Mouse (Mus musculus) midbrain, embryonic 14.5 days (tissue): Measurements from ENCODE around the gene Smap1. TPM values are rescaled to one million over a fixed set of nuclear protein-coding genes. Genes with fewer than 3 reads are reported as not detected.

Source experiments
- ATAC-seq: fragments of 200-750 bp; cut with Nextera tagmentation; 2 replicates; pipeline ENCODE4 v1.8.0; 2017; ENCODE audit warnings: moderate number of reproducible peaks, moderate library complexity; ENCODE audit not compliant: low FRiP score, low TSS enrichment
- DNase-seq: peaks from one replicate; pipeline ENCODE4 v3.0.0-alpha.2; 2015
- H3K27ac ChIP-seq: fragments of 300-500 bp; sonication (generic); replicated peaks from 2 replicates; pipeline ENCODE4 v1.5.1; 2014; ENCODE audit warnings: mild to moderate bottlenecking, low read depth, low read length, moderate library complexity
- H3K27me3 ChIP-seq: fragments of 300-500 bp; sonication (generic); 2 replicates; pipeline ENCODE4 v1.6.1; 2014; ENCODE audit warnings: low read length, control low read depth, mixed read lengths; ENCODE audit not compliant: control insufficient read depth, insufficient read depth
- H3K36me3 ChIP-seq: fragments of 300-500 bp; sonication (generic); 2 replicates; pipeline ENCODE4 v1.6.1; 2014; ENCODE audit warnings: low read length, control low read depth; ENCODE audit not compliant: control insufficient read depth, insufficient read depth
- H3K4me1 ChIP-seq: fragments of 300-500 bp; sonication (generic); 2 replicates; pipeline ENCODE4 v1.6.1; 2014; ENCODE audit warnings: mild to moderate bottlenecking, antibody characterized with exemption, low read length, control low read depth; ENCODE audit not compliant: control insufficient read depth, insufficient read depth
- H3K4me2 ChIP-seq: fragments of 300-500 bp; sonication (generic); 2 replicates; pipeline ENCODE4 v1.6.1; 2014; ENCODE audit warnings: mild to moderate bottlenecking, low read length, moderate library complexity
- H3K4me3 ChIP-seq: fragments of 300-500 bp; sonication (generic); replicated peaks from 2 replicates; pipeline ENCODE4 v1.5.1; 2014; ENCODE audit warnings: low read depth, low read length
- H3K9ac ChIP-seq: fragments of 300-500 bp; sonication (generic); replicated peaks from 2 replicates; pipeline ENCODE4 v1.6.1; 2014; ENCODE audit warnings: mild to moderate bottlenecking, low read length, moderate library complexity
- H3K9me3 ChIP-seq: fragments of 300-500 bp; sonication (generic); 2 replicates; pipeline ENCODE4 v1.6.1; 2016; ENCODE audit warnings: low read length, control low read depth, mixed read lengths; ENCODE audit not compliant: control insufficient read depth
- WGBS: fragments of 180-500 bp; shearing (Covaris S2); extraction: QIAGEN DNeasy Blood & Tissue Kit; methylation state at CpG from one replicate; pipeline ENCODE4 v1.1.7; 2014; 5-methylcytosine and 5-hydroxymethylcytosine counted together
- polyA plus RNA-seq: library from polyadenylated mRNA; unstranded; fragments of >200 nt; fragmentation: Nextera tagmentation; extraction: Ambion mirVana; gene quantifications from 2 replicates; pipeline ENCODE4 v1.2.1, GENCODE M21; 2014

Gene Smap1
- polyA plus RNA-seq, 1 experiment from 2014 or later = 113 TPM

- Histone ChIP-seq H3K36me3 (peaks cover 5% of the 10 kb centered on the region; the same call in 1 of the 2 replicates), H3K9ac (no peak overlapping the region), H3K27me3 (no peaks in the 10 kb centered on the region), H3K27ac (no peak overlapping the region), H3K4me3 (no peak overlapping the region), H3K9me3 (no peaks in the 10 kb centered on the region), H3K4me2 (no peak overlapping the region), H3K4me1 (no peaks in the 10 kb centered on the region)
- 42% methylated on average over 9 of the region's 9 CpGs for WGBS
- peak; percentile 37 for DNase-seq
- ATAC-seq = no peak
Observed at GRCm38 (mm10) chr1:23834819-23835218, 87.3 kb downstream of the Smap1 start.

GRCm38 (mm10) chr1:23834246-23834645 is 87.9 kb downstream of the Smap1 start:
- ATAC-seq = no peak
- DNase-seq = no peak
- Histone ChIP-seq H3K27me3 (no peaks in the 10 kb centered on the region), H3K36me3 (peaks cover 2% of the 10 kb centered on the region; the same call in 1 of the 2 replicates), H3K4me3 (no peak overlapping the region), H3K9me3 (no peaks in the 10 kb centered on the region), H3K4me1 (no peaks in the 10 kb centered on the region), H3K4me2 (no peak overlapping the region), H3K9ac (no peak overlapping the region), H3K27ac (no peak overlapping the region)
- WGBS = 82% methylated on average over 7 of the region's 7 CpGs

- DNase-seq (peak; percentile 80), ATAC-seq (peak; percentile 56; the same call in 1 of the 2 replicates)
- no peak overlapping the region for H3K9ac ChIP-seq
- no peaks in the 10 kb centered on the region for H3K4me1 ChIP-seq
- H3K27me3 ChIP-seq = no peaks in the 10 kb centered on the region
- no peak overlapping the region for H3K27ac ChIP-seq
- WGBS = 43% methylated on average over 13 of the region's 13 CpGs
- H3K4me3 ChIP-seq = no peak overlapping the region
- no peaks in the 10 kb centered on the region for H3K36me3 ChIP-seq
- no peak overlapping the region for H3K4me2 ChIP-seq
- H3K9me3 ChIP-seq = no peaks in the 10 kb centered on the region
Observed at GRCm38 (mm10) chr1:23826887-23827758, 95.0 kb downstream of the Smap1 start.

- Histone ChIP-seq H3K4me3 (no peak overlapping the region), H3K9ac (no peak overlapping the region), H3K27me3 (no peaks in the 10 kb centered on the region), H3K36me3 (no peaks in the 10 kb centered on the region), H3K4me2 (no peak overlapping the region), H3K9me3 (no peaks in the 10 kb centered on the region), H3K4me1 (no peaks in the 10 kb centered on the region), H3K27ac (no peak overlapping the region)
- WGBS = 71% methylated on average over 5 of the region's 5 CpGs
- DNase-seq = no peak
- ATAC-seq = no peak
Observed at GRCm38 (mm10) chr1:23821615-23822014, 100.5 kb downstream of the Smap1 start.

GRCm38 (mm10) chr1:23798306-23798705 is 123.8 kb downstream of the Smap1 start:
- no peak overlapping the region for H3K4me3 ChIP-seq
- no peaks in the 10 kb centered on the region for H3K9me3 ChIP-seq
- no peak for DNase-seq
- no peaks in the 10 kb centered on the region for H3K27me3 ChIP-seq
- no peak for ATAC-seq
- H3K36me3 ChIP-seq = no peaks in the 10 kb centered on the region
- no peak overlapping the region for H3K27ac ChIP-seq
- no peak overlapping the region for H3K9ac ChIP-seq
- H3K4me1 ChIP-seq = no peaks in the 10 kb centered on the region
- WGBS = 89% methylated on average over 9 of the region's 9 CpGs
- no peak overlapping the region for H3K4me2 ChIP-seq

Other genes with a start within 250 kb of the Smap1 start
- gene B3gat2, start 160.6 kb downstream of the Smap1 start, polyA plus RNA-seq = 11.1 and 15.4 TPM in 2 replicates
- 115 and 124 TPM in 2 replicates for gene Sdhaf4, start 83.3 kb upstream of the Smap1 start, polyA plus RNA-seq
- 29.5 and 35.4 TPM in 2 replicates for gene Fam135a, start 178.0 kb upstream of the Smap1 start, polyA plus RNA-seq